Mouse (Mus musculus): ENCODE data around the gene Rtn4r.

DNA sequence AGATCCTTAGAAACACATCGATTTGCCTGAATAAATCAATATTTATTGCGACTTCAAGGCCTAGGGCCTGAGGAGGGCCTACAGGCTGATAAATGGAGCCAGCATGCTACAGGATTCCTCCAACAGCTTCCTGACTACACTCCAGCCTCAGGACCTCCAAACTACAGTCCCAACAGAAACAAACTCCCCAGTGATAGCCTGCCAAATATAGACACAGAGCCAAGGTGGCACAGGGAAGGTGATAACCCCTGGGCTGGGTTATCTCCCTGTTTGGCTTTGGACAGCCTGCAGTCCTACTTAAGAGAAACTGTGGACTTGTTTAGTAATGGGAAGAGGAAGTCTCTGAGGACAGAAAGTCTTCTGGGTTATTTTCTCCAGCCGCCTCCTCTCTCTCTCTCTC lies 59.8 kb downstream of the Rtn4r start:
- TF ChIP-seq CTCF (IDR thresholded peaks at IDR 0.05; ENCODE audit: low read depth): no peak
- no peak for TF ChIP-seq EP300 (IDR thresholded peaks at IDR 0.05; ENCODE audit: low read depth)
